Mouse (Mus musculus) cerebellum, adult 9-11 months (tissue): ENCODE results near the gene Kncn.
A peak's percentile ranks its signal among the peaks of the same experiment; 100 is the strongest.

Source experiments
- DNase-seq: peaks from one replicate; pipeline ENCODE4 v3.0.0; 2022

Gene Kncn

GRCm38 (mm10) chr4:115937061-115937976 is 53.1 kb downstream of the Kncn start:
- no peak for DNase-seq

DNA sequence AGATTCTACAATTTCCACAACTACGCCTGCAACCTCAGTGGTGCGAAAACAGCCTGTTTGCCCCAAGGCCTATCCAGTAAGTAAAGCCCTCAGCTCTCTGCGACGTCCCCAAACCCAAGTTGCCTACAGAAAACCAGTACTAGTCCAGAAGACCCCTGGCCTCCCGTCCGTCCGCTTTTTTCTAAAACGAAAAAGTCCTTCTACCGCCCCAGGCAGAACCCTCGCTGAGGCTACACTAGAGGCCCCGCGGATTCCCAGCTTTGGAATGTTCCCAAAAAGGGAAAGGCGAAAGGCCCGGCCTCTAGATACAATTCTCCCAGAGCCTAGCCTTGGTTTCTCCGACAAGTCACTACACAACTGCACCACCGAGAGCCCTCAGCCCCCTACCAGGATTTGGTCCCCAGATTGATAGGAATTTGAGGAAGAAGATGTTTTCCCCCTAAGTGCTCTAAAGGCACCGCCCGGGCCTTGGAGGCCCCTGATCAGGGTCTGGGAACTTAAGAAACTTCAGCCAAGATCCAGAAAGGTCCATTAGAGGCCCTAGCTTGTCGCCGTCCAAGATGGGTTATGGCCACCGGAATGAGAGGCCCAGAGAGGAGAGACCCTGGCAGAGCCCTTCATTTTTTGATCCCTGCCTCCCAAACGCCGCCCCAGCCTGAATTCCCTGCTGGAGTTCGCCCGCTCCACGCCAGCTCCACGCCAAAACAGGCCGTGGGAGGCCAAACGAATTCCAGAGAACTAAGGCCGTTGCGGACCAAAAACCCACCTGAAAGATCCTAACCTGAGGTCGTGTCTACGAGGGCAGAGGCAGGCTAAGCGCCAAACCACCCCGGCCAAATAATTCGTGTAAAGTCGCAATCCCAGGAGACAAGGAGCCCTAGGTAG is 54.3 kb downstream of the Kncn start:
- peak; percentile 24 for DNase-seq
